Mouse (Mus musculus): Measurements from ENCODE around the gene Kiss1. TPM values are rescaled to one million over a fixed set of nuclear protein-coding genes. Genes with fewer than 3 reads are reported as not detected.
A peak's percentile ranks its signal among the peaks of the same experiment; 100 is the strongest.

Kiss1 gene
- polyA plus RNA-seq, 1 experiment from 2014 or later: 6.6 TPM

GRCm38 (mm10) chr1:133356330-133356729 is 34.7 kb downstream of the Kiss1 start:
- ATAC-seq (ENCODE audit: insufficient read depth): no peak
- 41% methylated on average over 8 of the region's 8 CpGs for WGBS
- H3K9ac ChIP-seq: no peak overlapping the region

DNA sequence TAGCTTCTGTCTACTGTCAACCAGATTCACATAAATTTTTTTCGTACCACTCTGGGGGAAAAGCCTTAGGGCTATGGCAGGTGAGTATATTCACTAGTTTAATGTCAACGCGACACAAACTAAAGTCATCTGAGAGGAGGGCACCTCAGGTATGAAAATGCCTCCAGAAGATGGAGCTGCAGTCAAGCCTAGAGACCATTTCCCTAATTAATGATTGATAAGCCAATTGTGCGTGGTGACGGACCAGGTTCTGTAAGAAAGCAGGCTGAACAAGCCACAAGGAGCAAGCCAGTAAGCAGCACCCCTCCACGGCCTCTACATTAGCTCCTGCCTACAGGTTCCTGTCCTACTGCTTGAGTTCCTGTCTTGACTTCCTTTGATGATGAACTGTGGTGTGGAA is 39.3 kb downstream of the Kiss1 start:
- no peak overlapping the region for H3K4me2 ChIP-seq
- no peak overlapping the region for H3K4me3 ChIP-seq (ENCODE audit: low read depth, low read length)
- WGBS: 89% methylated on average over 6 of the region's 6 CpGs
- H3K36me3 ChIP-seq (ENCODE audit: insufficient read depth): no peaks in the 10 kb centered on the region
- H3K9ac ChIP-seq: no peak overlapping the region
- no peak overlapping the region for H3K27ac ChIP-seq (ENCODE audit: low read depth)
- no peak for DNase-seq
- no peaks in the 10 kb centered on the region; the same call in 1 of the 2 replicates for H3K4me1 ChIP-seq (ENCODE audit: insufficient read depth)
- ATAC-seq (ENCODE audit: insufficient read depth): no peak
- no peaks in the 10 kb centered on the region for H3K9me3 ChIP-seq (ENCODE audit: low read depth, low read length)
- peaks cover 15% of the 10 kb centered on the region; the same call in 1 of the 2 replicates for H3K27me3 ChIP-seq (ENCODE audit: insufficient read depth, low read length)
- TF ChIP-seq CTCF (IDR thresholded peaks at IDR 0.05; ENCODE audit: low read depth): no peak

More at GRCm38 (mm10) chr1:133356330-133356729, 34.7 kb downstream of the Kiss1 start:
- Histone ChIP-seq H3K4me2 (no peak overlapping the region), H3K4me3 (ENCODE audit: low read depth, low read length) (no peak overlapping the region), H3K9me3 (ENCODE audit: low read depth, low read length) (no peaks in the 10 kb centered on the region), H3K36me3 (ENCODE audit: insufficient read depth) (no peaks in the 10 kb centered on the region), H3K27me3 (ENCODE audit: insufficient read depth, low read length) (no peaks in the 10 kb centered on the region), H3K4me1 (ENCODE audit: insufficient read depth) (peaks cover 5% of the 10 kb centered on the region; the same call in 1 of the 2 replicates), H3K27ac (ENCODE audit: low read depth) (no peak overlapping the region)
- no peak for DNase-seq
- TF ChIP-seq CTCF (IDR thresholded peaks at IDR 0.05; ENCODE audit: low read depth): no peak

- no peak for ATAC-seq (ENCODE audit: insufficient read depth)
Measured at GRCm38 (mm10) chr1:133362103-133362502, 40.4 kb downstream of the Kiss1 start.

DNA sequence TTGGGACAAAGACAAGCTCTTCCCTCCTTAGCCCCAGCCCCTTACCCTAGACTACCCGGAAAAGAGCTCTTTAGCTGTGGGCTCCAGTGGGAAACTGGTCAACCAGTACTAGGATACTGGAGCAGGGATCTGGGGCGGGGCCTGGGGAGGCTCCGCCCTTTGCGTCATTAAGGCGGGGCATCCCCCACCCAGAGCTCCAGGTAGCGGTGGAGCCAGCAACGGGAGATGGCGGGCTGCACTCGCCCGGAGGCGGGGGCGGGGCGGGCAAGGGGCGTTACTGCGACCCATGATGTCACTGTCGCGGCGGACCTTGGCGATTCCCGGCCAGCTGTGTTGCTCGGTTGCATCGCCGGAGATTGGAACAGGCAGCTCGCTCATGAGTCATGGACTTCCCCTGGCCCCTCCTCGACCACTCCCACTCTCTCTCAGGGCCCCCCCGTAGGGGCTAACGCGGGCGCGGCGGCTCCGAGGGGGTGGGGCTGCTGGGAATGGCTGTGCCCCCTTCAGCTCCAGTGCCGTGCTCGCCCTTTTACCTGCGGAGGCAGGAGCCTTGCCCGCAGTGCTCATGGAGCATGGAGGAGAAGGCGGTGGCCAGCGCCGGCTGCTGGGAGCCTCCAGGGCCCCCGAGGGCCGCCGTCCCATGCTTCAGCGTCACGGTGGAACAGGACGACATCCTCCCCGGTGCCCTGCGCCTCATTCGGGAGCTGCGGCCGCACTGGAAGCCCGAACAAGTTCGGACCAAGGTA is 41.8 kb downstream of the Kiss1 start, which contains the start of gene Etnk2:
Gene Etnk2, plus strand, starts transcription at position 297 of the 746 bp plus-strand sequence.
- peak; percentile 81 for ATAC-seq (ENCODE audit: insufficient read depth)
- Histone ChIP-seq H3K4me1 (ENCODE audit: insufficient read depth) (0 out of 2 replicates have a peak, but pooled peaks cover 5% of the 10 kb centered on the region), H3K36me3 (ENCODE audit: insufficient read depth) (no peaks in the 10 kb centered on the region), H3K9me3 (ENCODE audit: low read depth, low read length) (no peaks in the 10 kb centered on the region), H3K27me3 (ENCODE audit: insufficient read depth, low read length) (peaks cover 15% of the 10 kb centered on the region; the same call in 1 of the 2 replicates), H3K9ac (peak within 1 kb of the TSS; percentile 55), H3K4me2 (peak within 1 kb of the TSS; percentile 98), H3K4me3 (ENCODE audit: low read depth, low read length) (peak within 1 kb of the TSS; percentile 62), H3K27ac (ENCODE audit: low read depth) (no peak within 1 kb of the TSS)
- no peak for TF ChIP-seq CTCF (IDR thresholded peaks at IDR 0.05; ENCODE audit: low read depth)
- under 1% methylated on average over 52 of the region's 52 CpGs for WGBS
- DNase-seq: peak; percentile 87

More at GRCm38 (mm10) chr1:133362103-133362502, 40.4 kb downstream of the Kiss1 start:
- no peak overlapping the region for H3K9ac ChIP-seq
- 88% methylated on average over 5 of the region's 5 CpGs for WGBS
- no peak for TF ChIP-seq CTCF (IDR thresholded peaks at IDR 0.05; ENCODE audit: low read depth)
- no peaks in the 10 kb centered on the region for H3K9me3 ChIP-seq (ENCODE audit: low read depth, low read length)
- no peaks in the 10 kb centered on the region for H3K4me1 ChIP-seq (ENCODE audit: insufficient read depth)
- no peaks in the 10 kb centered on the region for H3K36me3 ChIP-seq (ENCODE audit: insufficient read depth)
- H3K27ac ChIP-seq (ENCODE audit: low read depth): no peak overlapping the region
- no peak for DNase-seq
- H3K4me3 ChIP-seq (ENCODE audit: low read depth, low read length): no peak overlapping the region
- H3K4me2 ChIP-seq: no peak overlapping the region
- H3K27me3 ChIP-seq (ENCODE audit: insufficient read depth, low read length): peaks cover 15% of the 10 kb centered on the region; the same call in 1 of the 2 replicates

DNA sequence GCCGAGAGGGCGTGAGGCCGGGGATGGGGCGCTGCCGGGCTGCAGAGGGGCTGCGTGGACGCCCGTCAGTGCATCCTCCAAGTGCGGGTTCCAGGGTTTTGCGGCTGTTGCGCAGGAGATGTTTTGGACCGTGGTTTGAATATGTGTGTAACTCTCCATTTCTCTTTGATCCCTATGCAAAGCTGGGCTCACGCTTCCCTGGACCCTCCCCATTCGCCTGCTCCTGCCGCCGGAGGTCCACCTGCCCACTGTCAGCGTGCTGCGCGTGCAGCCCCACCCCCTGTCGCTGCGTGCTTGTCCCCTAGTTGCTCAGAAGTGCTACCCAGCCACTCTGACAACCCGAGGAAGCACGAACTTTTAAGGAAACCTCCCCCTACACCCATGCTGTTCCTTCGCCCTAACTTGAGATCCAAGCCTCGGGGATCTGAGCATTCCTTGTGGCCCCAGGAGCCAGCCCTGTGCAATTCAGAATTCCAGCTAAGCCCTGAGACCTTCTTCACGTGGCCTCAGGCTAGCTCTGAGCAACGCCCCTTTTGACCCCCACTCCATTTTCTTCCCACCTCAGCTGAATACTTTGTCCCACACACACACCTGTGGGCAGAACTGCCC is 42.5 kb downstream of the Kiss1 start:
- Histone ChIP-seq H3K9ac (peak overlapping the region; percentile 55), H3K4me3 (ENCODE audit: low read depth, low read length) (peak overlapping the region; percentile 62), H3K27ac (ENCODE audit: low read depth) (no peak overlapping the region), H3K27me3 (ENCODE audit: insufficient read depth, low read length) (peaks cover 15% of the 10 kb centered on the region; the same call in 1 of the 2 replicates), H3K4me1 (ENCODE audit: insufficient read depth) (0 out of 2 replicates have a peak, but pooled peaks cover 5% of the 10 kb centered on the region), H3K9me3 (ENCODE audit: low read depth, low read length) (no peaks in the 10 kb centered on the region), H3K4me2 (peak overlapping the region; percentile 98), H3K36me3 (ENCODE audit: insufficient read depth) (no peaks in the 10 kb centered on the region)
- 2% methylated on average over 27 of the region's 27 CpGs for whole genome bisulfite sequencing
- DNase-seq (no peak), ATAC-seq (ENCODE audit: insufficient read depth) (peak; percentile 15; the same call in 1 of the 2 replicates)
- no peak for TF ChIP-seq CTCF (IDR thresholded peaks at IDR 0.05; ENCODE audit: low read depth)

DNA sequence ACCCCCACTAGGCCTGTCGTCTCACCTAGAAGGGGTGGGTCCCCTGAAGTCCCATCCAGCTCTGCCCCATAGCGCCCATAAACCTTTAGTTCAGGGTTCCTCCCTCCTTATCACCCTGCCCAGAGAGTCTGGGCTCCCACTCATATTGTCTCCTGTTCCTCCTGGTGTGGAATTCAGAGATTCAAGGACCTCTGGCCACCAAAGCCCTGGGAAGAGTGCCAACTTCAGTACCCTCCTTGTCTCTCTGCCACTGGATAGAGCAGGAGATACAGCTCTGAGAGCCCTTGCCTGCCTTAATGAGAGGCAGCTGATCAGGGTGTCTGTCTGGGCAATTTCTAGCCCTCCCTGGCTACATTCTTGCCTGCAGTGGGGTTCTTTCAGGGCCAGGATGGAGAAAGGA is 43.2 kb downstream of the Kiss1 start:
- Histone ChIP-seq H3K27ac (ENCODE audit: low read depth) (no peak overlapping the region), H3K27me3 (ENCODE audit: insufficient read depth, low read length) (peaks cover 15% of the 10 kb centered on the region; the same call in 1 of the 2 replicates), H3K4me1 (ENCODE audit: insufficient read depth) (0 out of 2 replicates have a peak, but pooled peaks cover 5% of the 10 kb centered on the region), H3K4me2 (0 out of 2 replicates have a peak overlapping the region, but pooled peaks have one; percentile 98), H3K4me3 (ENCODE audit: low read depth, low read length) (no peak overlapping the region), H3K9ac (no peak overlapping the region), H3K9me3 (ENCODE audit: low read depth, low read length) (no peaks in the 10 kb centered on the region), H3K36me3 (ENCODE audit: insufficient read depth) (no peaks in the 10 kb centered on the region)
- no peak for ATAC-seq (ENCODE audit: insufficient read depth)
- WGBS: 65% methylated on average over 2 of the region's 2 CpGs
- DNase-seq: no peak
- TF ChIP-seq CTCF (IDR thresholded peaks at IDR 0.05; ENCODE audit: low read depth): no peak

All from lung, embryonic 14.5 days (tissue).